ENCODE assay signal across 31 mouse cellular contexts in the genomic region with DNA sequence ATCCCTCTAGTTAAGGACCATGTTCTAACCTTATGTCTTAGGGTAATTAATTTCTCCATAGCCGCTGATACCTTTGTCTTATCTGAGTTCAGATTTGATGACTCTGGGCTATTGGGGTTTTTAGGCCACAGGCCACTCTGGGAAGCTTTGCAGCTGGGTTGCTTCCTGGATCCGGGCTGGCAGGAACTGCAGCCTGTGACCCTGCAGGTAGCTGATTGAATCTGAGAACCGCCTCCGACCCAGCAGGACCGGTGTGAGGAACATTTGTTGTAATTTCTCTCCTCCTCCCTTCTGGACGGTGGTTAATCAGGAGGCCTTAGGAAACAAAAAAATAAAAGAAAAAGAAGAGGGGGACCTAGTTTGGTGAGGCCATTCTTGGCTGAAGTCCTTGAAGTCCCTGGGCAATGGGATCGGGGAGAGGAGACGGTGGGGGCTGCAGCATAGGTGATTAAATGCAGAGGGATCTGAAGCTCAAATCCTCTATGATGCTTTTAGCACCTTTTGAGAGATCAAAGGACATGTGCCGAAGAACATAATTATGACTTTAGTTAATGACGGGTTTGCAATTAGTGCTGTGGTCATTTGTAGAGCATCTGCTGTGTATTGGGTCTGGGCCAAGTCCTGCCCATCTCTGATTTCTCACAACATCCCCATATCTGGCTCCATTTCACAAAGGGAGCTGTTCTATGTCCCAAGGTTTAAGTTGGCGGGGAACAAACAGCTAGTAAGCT. TPM values are rescaled to one million over a fixed set of nuclear protein-coding genes. Genes with fewer than 3 reads are reported as not detected.
DNase-seq lines count a peak whose midpoint lies in the region; ATAC-seq and TF ChIP-seq lines count a peak whose summit lies in the region.
"Had no signal": no experiment of that assay in that cellular context is flagged by ENCODE, and none has a peak within 500 bp of the region (broad histone marks: within the 10 kb centered on the region; RNA-seq: fewer than 3 reads in every experiment).

No protein-coding gene starts in this region.

- 36% methylated on average over 11 of the region's 11 CpGs for WGBS in forebrain, embryonic 11.5 days
- 17% methylated on average over 11 of the region's 11 CpGs for WGBS in forebrain, embryonic 16.5 days

- no peak for TF ChIP-seq CTCF in layer of hippocampus, adult 2 months (conservative IDR thresholded peaks at IDR 0.05)

- ATAC-seq in forebrain, embryonic 11.5 days (replicated peaks; ENCODE audit: low FRiP score), result peak; percentile 59
- no peak for ATAC-seq in forebrain, embryonic 16.5 days
- ATAC-seq: CD4-positive, CD25-positive, alpha-beta regulatory T cell, adult 4 months; intestine, embryonic 15.5 days had no signal

- H3K4me3 ChIP-seq in forebrain, embryonic 11.5 days (ENCODE audit: low read depth, low read length), result no peak overlapping the region
- no peak overlapping the region for H3K4me3 ChIP-seq in forebrain, embryonic 16.5 days (replicated peaks; ENCODE audit: low read length)
- H3K4me3 ChIP-seq in layer of hippocampus, adult 2 months, result no peak overlapping the region
- H3K4me3 ChIP-seq: embryonic facial prominence, embryonic 12.5 days; heart, embryonic 10.5 days; heart, embryonic 15.5 days; hindbrain, embryonic 15.5 days; intestine, embryonic 15.5 days; limb, embryonic 12.5 days; liver, embryonic 15.5 days; neural tube, embryonic 15.5 days had no signal

- peak; percentile 69 for DNase-seq in forebrain, embryonic 11.5 days (ENCODE audit: low spot score)
- no peak for DNase-seq in layer of hippocampus, adult 2 months (ENCODE audit: low spot score in 2 of 2)
- DNase-seq in layer of hippocampus, adult 9-10 months (ENCODE audit: low spot score), result no peak
- peak; percentile 53 for DNase-seq in retina, postnatal 1 day
- no peak for DNase-seq in retina, embryonic 14.5 days (ENCODE audit: low spot score)
- no peak for DNase-seq in right cerebral cortex, adult 18-20 months
- DNase-seq: adrenal gland, postnatal 14 days; cerebellum, adult 18-20 months; embryo, embryonic 11 days; gastrocnemius, postnatal 14 days; heart, adult 11 months; kidney, adult 2 months; kidney, postnatal 4 days; layer of hippocampus, adult 9-11 months; lung, embryonic 14.5 days; lung, postnatal 14 days; right cerebral cortex, postnatal 4 days; thymus, adult 18-20 months; thymus, postnatal 25 days had no signal

- no peak overlapping the region for H3K9ac ChIP-seq in forebrain, embryonic 11.5 days (ENCODE audit: low read length)
- H3K9ac ChIP-seq in forebrain, embryonic 16.5 days (replicated peaks; ENCODE audit: low read depth, low read length), result no peak overlapping the region
- H3K9ac ChIP-seq: embryonic facial prominence, embryonic 12.5 days; heart, embryonic 15.5 days; hindbrain, embryonic 15.5 days; intestine, embryonic 15.5 days; limb, embryonic 12.5 days; liver, embryonic 15.5 days; lung, embryonic 14.5 days; neural tube, embryonic 15.5 days had no signal

- H3K4me2 ChIP-seq in forebrain, embryonic 11.5 days (ENCODE audit: low read depth, low read length, severe bottlenecking), result no peak overlapping the region
- H3K4me2 ChIP-seq in forebrain, embryonic 16.5 days (ENCODE audit: low read length), result no peak overlapping the region
- H3K4me2 ChIP-seq: embryonic facial prominence, embryonic 12.5 days; heart, embryonic 15.5 days; hindbrain, embryonic 15.5 days; intestine, embryonic 15.5 days; limb, embryonic 12.5 days; liver, embryonic 15.5 days; lung, embryonic 14.5 days; neural tube, embryonic 15.5 days had no signal

- no peaks in the 10 kb centered on the region for H3K9me3 ChIP-seq in forebrain, embryonic 11.5 days (ENCODE audit: control insufficient read depth, low read length)
- H3K9me3 ChIP-seq in forebrain, embryonic 16.5 days (ENCODE audit: control insufficient read depth, low read length), result no peaks in the 10 kb centered on the region
- H3K9me3 ChIP-seq: embryonic facial prominence, embryonic 12.5 days; heart, embryonic 10.5 days; heart, embryonic 15.5 days; hindbrain, embryonic 15.5 days; intestine, embryonic 15.5 days; limb, embryonic 12.5 days; liver, embryonic 15.5 days; neural tube, embryonic 15.5 days had no signal

- H3K27ac ChIP-seq in forebrain, embryonic 11.5 days (ENCODE audit: low read depth, low read length), result peak overlapping the region; percentile 71
- H3K27ac ChIP-seq in forebrain, embryonic 16.5 days (ENCODE audit: low read length), result no peak overlapping the region; the same call in 1 of the 2 replicates
- H3K27ac ChIP-seq in layer of hippocampus, adult 2 months, result peak overlapping the region; percentile 3; the same call in 1 of the 2 replicates
- H3K27ac ChIP-seq: embryonic facial prominence, embryonic 12.5 days; heart, embryonic 10.5 days; heart, embryonic 15.5 days; hindbrain, embryonic 15.5 days; intestine, embryonic 15.5 days; kidney, postnatal 0 days; limb, embryonic 12.5 days; liver, embryonic 15.5 days; neural tube, embryonic 15.5 days; stomach, postnatal 0 days had no signal

- no peaks in the 10 kb centered on the region for H3K27me3 ChIP-seq in forebrain, embryonic 11.5 days (ENCODE audit: control insufficient read depth, insufficient read depth, low read length)
- no peaks in the 10 kb centered on the region for H3K27me3 ChIP-seq in forebrain, embryonic 16.5 days (replicated peaks; ENCODE audit: control insufficient read depth, insufficient read depth, low read length)
- H3K27me3 ChIP-seq: embryonic facial prominence, embryonic 12.5 days; heart, embryonic 15.5 days; hindbrain, embryonic 15.5 days; intestine, embryonic 15.5 days; limb, embryonic 12.5 days; liver, embryonic 15.5 days; neural tube, embryonic 15.5 days had no signal

- no peaks in the 10 kb centered on the region for H3K36me3 ChIP-seq in forebrain, embryonic 11.5 days (ENCODE audit: control insufficient read depth, insufficient read depth, low read length)
- no peaks in the 10 kb centered on the region for H3K36me3 ChIP-seq in forebrain, embryonic 16.5 days (ENCODE audit: control insufficient read depth, insufficient read depth)
- H3K36me3 ChIP-seq: embryonic facial prominence, embryonic 12.5 days; heart, embryonic 10.5 days; heart, embryonic 15.5 days; hindbrain, embryonic 15.5 days; intestine, embryonic 15.5 days; limb, embryonic 12.5 days; liver, embryonic 15.5 days; neural tube, embryonic 15.5 days had no signal

- H3K4me1 ChIP-seq in forebrain, embryonic 11.5 days (replicated peaks; ENCODE audit: control insufficient read depth, insufficient read depth, low read length), result peaks cover 10% of the 10 kb centered on the region
- H3K4me1 ChIP-seq in forebrain, embryonic 16.5 days (replicated peaks; ENCODE audit: control insufficient read depth, insufficient read depth, low read length), result peaks cover 27% of the 10 kb centered on the region
- H3K4me1 ChIP-seq: intestine, embryonic 15.5 days; liver, embryonic 15.5 days had no signal

RNA-seq across cellular contexts. Expression of a gene that starts 40.2 kb away (rescaled TPM):
- 4.6 TPM in 2 replicates for polyA plus RNA-seq in forebrain, embryonic 11.5 days (2014; fragmentation: Nextera tagmentation; extraction: Ambion mirVana)
- polyA plus RNA-seq in forebrain, embryonic 16.5 days (2015; fragmentation: Nextera tagmentation; extraction: Ambion mirVana), result 2.4 and 2.6 TPM in 2 replicates
- total RNA-seq in layer of hippocampus, adult 2 months (2021), result 10 to 100 TPM; 43.5 to 43.9 TPM

Comparison
In these comparisons a context has a peak if more than half of its experiments do, and no peak if none do; other contexts are left out.
1. DNase-seq: peak in forebrain, embryonic 11.5 days (single experiment) and retina, postnatal 1 day (single experiment); none in layer of hippocampus, adult 2 months (0 of 2), layer of hippocampus, adult 9-10 months (single experiment), retina, embryonic 14.5 days (single experiment) and right cerebral cortex, adult 18-20 months (single experiment).